Mouse (Mus musculus): ENCODE results near the gene Rcbtb2. TPM values are rescaled to one million over a fixed set of nuclear protein-coding genes. Genes with fewer than 3 reads are reported as not detected.

Rcbtb2 gene
- polyA plus RNA-seq (2021; fragmentation: Nextera tagmentation), result 22.6 and 29.1 TPM in 2 replicates
- long read RNA-seq, experiment 1, partial matches to known transcripts, result 9 of 52 reads
- long read RNA-seq, experiment 1, other reads (novel, unspliced or antisense), result 37 of 52 reads
- long read RNA-seq, experiment 2, transcript Rcbtb2-209 (15 exons, 3,531 nt), result major isoform, 6 of 147 reads
- long read RNA-seq, experiment 2, partial matches to known transcripts, result 11 of 147 reads
- long read RNA-seq, experiment 2, other reads (novel, unspliced or antisense), result 118 of 147 reads

DNA sequence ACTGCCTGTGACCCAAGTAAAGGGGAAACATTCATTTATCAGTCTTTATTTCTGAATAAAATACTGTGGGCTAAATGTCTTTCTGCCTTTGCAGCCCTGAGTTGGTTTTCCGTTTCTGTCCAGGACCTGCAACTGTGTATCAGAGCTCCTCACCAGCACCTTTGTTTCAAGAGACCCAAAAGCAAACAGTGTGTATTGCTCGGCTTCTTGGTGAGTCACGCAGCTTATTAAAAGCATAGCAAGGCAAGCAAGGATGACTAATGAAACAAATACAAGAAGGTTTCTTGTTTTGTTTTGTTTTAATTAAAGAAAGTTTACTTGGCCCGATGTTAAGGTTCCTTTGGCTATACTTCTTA is at the start of gene Rcbtb2:
Gene Rcbtb2 (plus strand): TSS at position 115 of the 356 bp plus-strand sequence.

DNA sequence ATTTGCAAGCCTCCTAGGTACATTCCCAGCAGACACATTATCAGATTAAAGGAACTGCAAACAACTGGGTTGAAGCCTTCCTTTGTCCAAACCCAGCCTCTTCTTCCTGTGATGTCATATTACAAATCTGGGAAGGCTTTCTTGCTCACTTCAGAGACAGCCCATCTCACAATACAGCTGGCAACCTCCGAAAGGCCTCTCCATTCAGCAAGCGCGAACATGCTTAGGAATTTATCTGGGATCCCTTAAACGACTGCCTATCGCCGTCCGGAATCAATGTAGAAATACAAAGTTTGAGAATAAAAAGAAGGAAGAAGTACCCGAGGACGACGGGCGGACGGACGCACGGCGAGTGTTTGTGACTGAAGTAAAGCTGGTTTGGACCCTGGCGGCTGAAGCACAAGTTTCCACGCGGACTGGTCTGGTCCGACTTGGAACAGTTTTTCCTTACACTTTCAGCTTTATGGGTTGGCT is 115.0 kb downstream of the Rcbtb2 start, which contains the start of gene Lpar6:
Gene Lpar6 (plus strand): TSS at position 48 of the 474 bp plus-strand sequence.

Small RNA genes within 50 kb of the gene (microRNA-seq; reads per million reads assigned to microRNA genes)
- not detected for gene Mir687

Other genes starting within 250 kb of the Rcbtb2 start
- gene Cysltr2, start 73.9 kb upstream of the Rcbtb2 start, polyA plus RNA-seq (2021; fragmentation: Nextera tagmentation), result 0.18 and 0.33 TPM in 2 replicates
- gene Lpar6, start 114.9 kb downstream of the Rcbtb2 start, polyA plus RNA-seq (2021; fragmentation: Nextera tagmentation), result 1.1 and 1.2 TPM in 2 replicates
- 10.0 and 11.9 TPM in 2 replicates for gene Rb1, start 202.8 kb downstream of the Rcbtb2 start, polyA plus RNA-seq (2021; fragmentation: Nextera tagmentation)

Data from layer of hippocampus, adult 6 months (tissue).